Mouse (Mus musculus) limb, embryonic 15.5 days (tissue): ENCODE results near the gene Psmd8. TPM values are rescaled to one million over a fixed set of nuclear protein-coding genes. Genes with fewer than 3 reads are reported as not detected.
A peak's percentile ranks its signal among the peaks of the same experiment; 100 is the strongest.
"Not testable (repeated sequence)": the region's sequence is repeated elsewhere in the genome, so short reads cannot be mapped to it uniquely, and the experiment has no call there.

ENCODE experiments used
- ATAC-seq: fragments of 200-750 bp; cut with Nextera tagmentation; 2 replicates; pipeline ENCODE4 v1.8.0; 2017; ENCODE audit warnings: low read depth, moderate TSS enrichment; ENCODE audit not compliant: insufficient number of reproducible peaks, low FRiP score, low TSS enrichment
- H3K27ac ChIP-seq: fragments of 300-500 bp; sonication (generic); 2 replicates; pipeline ENCODE4 v1.5.1; 2015; ENCODE audit warnings: moderate library complexity, mild to moderate bottlenecking, inconsistent platforms
- H3K27me3 ChIP-seq: fragments of 300-500 bp; sonication (generic); 2 replicates; pipeline ENCODE4 v1.6.1; 2015; ENCODE audit warnings: inconsistent platforms
- H3K36me3 ChIP-seq: fragments of 300-500 bp; sonication (generic); 2 replicates; pipeline ENCODE4 v1.6.1; 2015; ENCODE audit warnings: inconsistent platforms
- H3K4me1 ChIP-seq: fragments of 300-500 bp; sonication (generic); 2 replicates; pipeline ENCODE4 v1.6.1; 2015; ENCODE audit warnings: inconsistent platforms
- H3K4me2 ChIP-seq: fragments of 300-500 bp; sonication (generic); 2 replicates; pipeline ENCODE4 v1.6.1; 2015; ENCODE audit warnings: mild to moderate bottlenecking, inconsistent platforms
- H3K4me3 ChIP-seq: fragments of 300-500 bp; sonication (generic); 2 replicates; pipeline ENCODE4 v1.5.1; 2015; ENCODE audit warnings: mild to moderate bottlenecking, inconsistent platforms
- H3K9ac ChIP-seq: fragments of 300-500 bp; sonication (generic); 2 replicates; pipeline ENCODE4 v1.6.1; 2015; ENCODE audit warnings: inconsistent platforms
- H3K9me3 ChIP-seq: fragments of 300-500 bp; sonication (generic); 2 replicates; pipeline ENCODE4 v1.6.1; 2016; ENCODE audit warnings: inconsistent platforms
- WGBS: fragments of 180-500 bp; shearing (Covaris S2); methylation state at CpG from one replicate; pipeline ENCODE4 v1.1.7; 2015; 5-methylcytosine and 5-hydroxymethylcytosine counted together
- polyA plus RNA-seq: library from polyadenylated mRNA; unstranded; fragments of >200 nt; fragmentation: Nextera tagmentation; extraction: Ambion mirVana; gene quantifications from 2 replicates; pipeline ENCODE4 v1.2.1, GENCODE M21; 2015

The Psmd8 gene
- polyA plus RNA-seq, 1 experiment from 2014 or later: 254 TPM

DNA sequence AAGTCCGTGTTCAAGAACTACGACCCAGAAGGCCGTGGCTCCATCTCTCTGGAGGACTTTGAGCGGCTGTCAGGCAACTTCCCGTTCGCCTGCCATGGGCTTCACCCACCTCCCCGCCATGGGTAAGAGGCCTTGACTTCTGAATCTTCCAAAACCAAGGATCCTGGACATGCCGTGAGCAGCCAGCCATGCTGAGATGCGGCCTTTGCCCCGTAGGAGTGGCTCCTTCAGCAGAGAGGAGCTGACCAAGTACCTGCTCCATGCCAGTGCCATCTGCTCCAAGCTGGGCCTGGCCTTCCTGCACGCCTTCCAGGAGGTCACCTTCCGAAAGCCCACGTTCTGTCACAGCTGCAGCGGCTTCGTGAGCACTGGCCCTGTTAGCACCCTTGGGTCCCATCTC is 31.7 kb downstream of the Psmd8 start:
- no peak for ATAC-seq
- 89% methylated on average over 15 of the region's 15 CpGs for WGBS
- H3K9me3 ChIP-seq: no peaks in the 10 kb centered on the region

DNA sequence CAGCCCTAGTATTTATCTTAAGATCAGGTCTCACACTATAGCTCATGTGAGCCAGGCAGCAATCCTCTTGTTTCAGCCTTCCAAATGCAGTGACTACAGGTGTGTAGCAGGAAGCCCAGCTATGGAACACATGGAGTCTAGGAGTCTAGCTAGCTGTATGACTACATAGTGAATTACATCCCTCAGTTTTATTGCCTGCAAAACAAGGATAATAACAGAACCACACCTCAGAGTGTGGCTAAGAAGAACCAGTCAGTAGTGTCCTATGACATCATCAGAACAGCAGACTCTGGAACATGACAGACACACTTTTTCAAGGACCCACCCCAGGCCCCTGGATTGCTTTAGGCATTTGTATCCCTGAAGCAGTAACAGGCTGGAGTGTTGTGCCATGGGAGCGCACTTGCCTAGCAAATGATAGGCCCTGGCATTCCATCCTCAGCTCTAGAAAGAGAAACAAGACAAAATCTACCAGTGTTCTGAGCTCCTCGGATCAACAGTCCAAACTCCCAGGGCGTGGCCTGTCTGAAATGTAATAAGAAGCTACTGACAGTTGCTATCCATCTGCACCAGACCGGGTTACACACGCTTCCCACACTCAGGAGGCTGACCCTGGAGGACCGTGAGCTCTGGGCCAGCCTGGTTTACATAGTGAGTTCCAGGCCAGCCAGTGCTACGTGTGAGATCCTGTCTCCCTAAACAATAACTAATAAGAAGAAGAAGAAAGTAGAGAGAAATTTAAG is 33.7 kb downstream of the Psmd8 start:
- H3K9ac ChIP-seq: no peak overlapping the region
- no peak for ATAC-seq
- H3K27ac ChIP-seq: no peak overlapping the region
- no peaks in the 10 kb centered on the region for H3K27me3 ChIP-seq
- no peak overlapping the region for H3K4me3 ChIP-seq
- no peaks in the 10 kb centered on the region for H3K4me1 ChIP-seq
- no peak overlapping the region for H3K4me2 ChIP-seq
- no peaks in the 10 kb centered on the region for H3K9me3 ChIP-seq
- WGBS: 75% methylated on average over 7 of the region's 7 CpGs
- H3K36me3 ChIP-seq: no peaks in the 10 kb centered on the region

More for the DNA sequence above, 31.7 kb downstream of the Psmd8 start:
- Histone ChIP-seq H3K27ac (no peak overlapping the region), H3K4me1 (no peaks in the 10 kb centered on the region), H3K4me3 (no peak overlapping the region), H3K27me3 (no peaks in the 10 kb centered on the region), H3K36me3 (no peaks in the 10 kb centered on the region), H3K9ac (no peak overlapping the region), H3K4me2 (no peak overlapping the region)

DNA sequence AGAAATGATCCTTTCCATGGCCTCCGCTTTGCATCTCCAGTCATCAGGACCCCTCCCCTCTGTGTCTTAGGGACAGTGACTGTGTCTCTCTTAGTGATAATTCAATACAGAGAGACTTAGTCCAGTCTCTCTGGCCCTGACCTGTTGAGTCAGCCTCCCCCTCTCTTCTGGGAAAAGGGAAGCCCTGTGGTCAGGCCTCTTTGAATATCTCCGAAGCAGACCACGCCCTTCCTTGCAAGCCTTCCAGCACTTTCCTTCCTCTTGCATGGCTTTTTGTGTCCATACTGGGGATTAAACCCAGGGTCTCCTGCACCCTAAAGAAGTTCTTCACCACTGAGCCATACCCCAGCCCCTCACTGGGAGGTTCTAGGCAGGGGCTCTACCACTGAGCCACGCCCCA is 36.5 kb downstream of the Psmd8 start:
- Histone ChIP-seq H3K4me3 (no peak overlapping the region), H3K27ac (no peak overlapping the region), H3K4me2 (no peak overlapping the region), H3K9me3 (no peaks in the 10 kb centered on the region), H3K9ac (no peak overlapping the region), H3K27me3 (no peaks in the 10 kb centered on the region), H3K36me3 (no peaks in the 10 kb centered on the region), H3K4me1 (no peaks in the 10 kb centered on the region)
- ATAC-seq: no peak
- WGBS: 86% methylated on average over 4 of the region's 4 CpGs

DNA sequence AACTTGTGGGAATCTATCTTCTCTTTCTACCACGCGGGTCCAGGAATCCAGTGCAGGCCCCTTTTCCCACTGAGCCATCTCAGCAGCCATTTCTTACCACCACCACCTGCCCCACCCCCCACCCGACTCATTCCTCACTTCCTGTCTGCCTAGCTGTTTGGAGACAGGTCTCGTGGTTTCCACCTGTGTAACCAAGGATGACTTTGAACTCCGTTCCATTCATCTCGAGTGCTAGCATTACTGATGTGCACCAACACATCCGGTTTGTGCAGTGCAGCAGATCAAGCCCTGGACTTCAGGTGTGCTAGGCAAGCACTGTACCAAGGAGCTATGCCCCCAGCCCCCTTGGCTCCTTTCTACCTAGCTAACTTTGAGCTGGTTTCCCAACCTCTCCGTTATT is 39.1 kb downstream of the Psmd8 start:
- 74% methylated on average over 8 of the region's 8 CpGs for WGBS
- ATAC-seq: no peak

DNA sequence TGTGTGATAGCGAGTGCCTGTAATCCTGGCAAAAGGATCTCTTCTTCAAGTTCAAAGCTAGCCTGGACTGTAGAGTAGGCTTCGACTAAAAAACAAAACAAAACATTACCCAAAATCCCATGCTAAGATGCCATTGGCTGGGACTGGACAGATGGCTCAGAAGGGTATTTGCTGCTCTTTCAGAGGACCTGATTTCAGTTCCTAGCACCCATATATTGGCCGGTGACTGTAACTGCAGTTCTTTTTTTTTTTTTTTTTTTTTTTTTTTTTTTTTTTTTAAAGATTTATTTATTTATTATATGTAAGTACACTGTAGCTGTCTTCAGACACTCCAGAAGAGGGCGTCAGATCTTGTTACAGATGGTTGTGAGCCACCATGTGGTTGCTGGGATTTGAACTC is 41.3 kb downstream of the Psmd8 start:
- H3K9me3 ChIP-seq, ATAC-seq, H3K4me2 ChIP-seq, H3K9ac ChIP-seq, H3K4me1 ChIP-seq, H3K27ac ChIP-seq, H3K4me3 ChIP-seq, H3K36me3 ChIP-seq: not testable (repeated sequence)
- 89% methylated on average over 3 of the region's 4 CpGs for WGBS
- peaks cover 12% of the 10 kb centered on the region; the same call in 1 of the 2 replicates for H3K27me3 ChIP-seq

More for the DNA sequence above, 39.1 kb downstream of the Psmd8 start:
- no peaks in the 10 kb centered on the region for H3K4me1 ChIP-seq
- H3K27me3 ChIP-seq: peaks cover 3% of the 10 kb centered on the region; the same call in 1 of the 2 replicates
- H3K9ac ChIP-seq: no peak overlapping the region
- H3K36me3 ChIP-seq: no peaks in the 10 kb centered on the region
- no peak overlapping the region for H3K4me3 ChIP-seq
- H3K4me2 ChIP-seq: no peak overlapping the region
- no peaks in the 10 kb centered on the region for H3K9me3 ChIP-seq
- H3K27ac ChIP-seq: no peak overlapping the region

DNA sequence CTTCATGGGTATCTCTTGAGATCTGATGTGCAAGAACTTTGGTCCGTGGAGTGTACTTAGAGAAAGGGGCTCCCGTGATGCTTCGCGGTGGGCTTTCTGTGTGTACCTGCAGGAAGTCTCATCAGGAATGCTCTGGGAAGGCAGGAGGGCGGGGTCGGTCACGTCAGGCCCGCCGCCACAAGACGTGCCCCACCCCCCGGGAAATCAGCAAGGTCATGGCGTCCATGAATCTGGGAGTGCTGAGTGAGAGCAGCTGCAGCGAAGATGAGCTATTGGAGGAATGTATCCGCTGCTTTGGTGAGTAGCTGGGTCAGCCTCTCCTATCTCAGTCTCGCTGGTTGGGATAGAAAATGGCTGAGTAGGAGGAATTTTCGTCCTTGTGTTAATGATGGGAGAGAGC is 43.1 kb downstream of the Psmd8 start:
- peaks cover 9% of the 10 kb centered on the region for H3K4me1 ChIP-seq
- no peak overlapping the region for H3K4me3 ChIP-seq
- 48% methylated on average over 16 of the region's 16 CpGs for WGBS
- no peak overlapping the region for H3K27ac ChIP-seq
- no peaks in the 10 kb centered on the region for H3K9me3 ChIP-seq
- no peaks in the 10 kb centered on the region for H3K36me3 ChIP-seq
- H3K4me2 ChIP-seq: no peak overlapping the region
- peaks cover 12% of the 10 kb centered on the region; the same call in 1 of the 2 replicates for H3K27me3 ChIP-seq
- no peak for ATAC-seq
- no peak overlapping the region for H3K9ac ChIP-seq

DNA sequence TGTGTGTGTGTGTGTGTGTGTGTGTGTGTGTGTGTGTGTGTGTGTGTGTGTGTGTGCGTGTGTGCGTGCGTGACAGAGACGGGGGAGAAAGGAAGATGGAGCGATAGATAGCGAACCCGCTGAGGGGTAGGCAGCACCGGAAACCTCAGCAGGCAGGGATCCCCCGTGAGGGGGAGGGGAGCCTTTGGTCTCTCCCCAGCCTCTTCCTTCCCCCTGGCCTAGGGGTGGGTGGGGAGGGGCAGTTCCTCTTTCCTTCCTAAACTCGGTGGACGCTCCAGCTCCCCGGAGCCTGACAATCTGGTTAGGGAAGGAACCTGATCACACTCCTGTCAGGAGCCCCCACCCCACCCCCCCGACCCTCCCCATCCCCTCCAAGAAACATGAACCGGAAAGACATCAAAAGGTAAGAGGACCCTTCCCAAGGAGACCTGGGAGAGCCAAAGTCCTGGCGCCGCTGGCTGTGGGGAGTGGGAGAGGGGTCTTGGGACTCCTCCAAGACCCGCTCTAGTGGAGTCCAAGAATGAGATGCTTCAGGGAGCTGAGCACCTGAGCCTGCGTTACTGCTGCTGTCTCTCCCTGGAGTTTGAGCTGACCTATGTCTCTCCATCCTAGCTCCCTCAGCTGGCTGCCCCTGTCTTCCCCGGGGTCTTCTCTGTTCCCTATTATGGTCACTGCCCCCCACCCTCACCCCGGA is 45.7 kb downstream of the Psmd8 start, which contains the start of gene Rasgrp4:
Rasgrp4 (plus strand) TSS at position 159 of the 694 bp plus-strand sequence.
- 1% methylated on average over 15 of the region's 20 CpGs for WGBS
- Histone ChIP-seq H3K4me1 (peaks cover 9% of the 10 kb centered on the region), H3K4me3 (peak within 1 kb of the TSS; percentile 24), H3K9me3 (no peaks in the 10 kb centered on the region), H3K9ac (no peak within 1 kb of the TSS), H3K27ac (no peak within 1 kb of the TSS), H3K27me3 (peaks cover 12% of the 10 kb centered on the region; the same call in 1 of the 2 replicates), H3K36me3 (no peaks in the 10 kb centered on the region), H3K4me2 (peak within 1 kb of the TSS; percentile 43)
- no peak for ATAC-seq

DNA sequence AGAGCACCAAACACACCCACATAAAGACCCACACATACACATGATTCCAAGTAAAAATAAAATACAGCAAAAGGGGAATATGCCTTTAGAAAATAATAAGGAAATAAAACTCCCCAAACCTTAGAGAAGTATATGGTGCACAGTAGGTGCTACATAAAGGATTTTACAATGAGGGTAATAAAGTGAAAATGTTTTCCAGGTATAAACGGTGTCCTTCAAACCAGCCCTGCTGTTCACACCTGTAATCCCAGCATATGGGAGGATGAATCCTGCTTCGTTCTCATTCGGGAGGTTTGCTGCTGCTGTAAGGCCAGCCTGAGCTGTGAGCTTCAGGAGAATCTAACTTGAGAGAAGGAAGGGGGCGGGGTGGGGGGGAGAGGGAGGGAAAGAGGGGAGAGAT is 46.3 kb downstream of the Psmd8 start:
- Histone ChIP-seq H3K9me3 (no peaks in the 10 kb centered on the region), H3K4me1 (peaks cover 9% of the 10 kb centered on the region), H3K4me2 (peak overlapping the region; percentile 43), H3K27ac (no peak overlapping the region), H3K4me3 (peak overlapping the region; percentile 24), H3K9ac (no peak overlapping the region), H3K36me3 (no peaks in the 10 kb centered on the region), H3K27me3 (peaks cover 12% of the 10 kb centered on the region; the same call in 1 of the 2 replicates)
- no peak for ATAC-seq
- 3% methylated on average over 4 of the region's 4 CpGs for WGBS

DNA sequence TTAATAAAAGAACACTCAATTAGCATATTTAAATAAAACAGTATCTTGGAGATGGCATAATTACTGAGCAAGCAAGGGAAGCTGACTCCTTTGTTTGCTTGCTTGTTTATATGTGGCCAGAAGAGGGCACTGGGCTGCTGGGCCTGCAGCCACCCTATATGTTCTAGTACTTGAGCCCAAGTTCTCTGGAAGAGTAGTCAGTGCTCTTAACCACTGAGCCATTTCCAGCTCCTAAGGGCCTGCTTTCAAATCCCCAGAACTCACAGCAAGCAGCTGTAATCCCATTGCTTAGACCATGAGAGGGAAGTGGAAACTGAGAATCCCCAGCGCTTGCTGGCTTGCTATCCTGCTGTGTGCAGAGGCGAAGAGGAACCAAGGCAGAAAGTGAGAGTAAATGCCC is 51.8 kb downstream of the Psmd8 start:
- no peaks in the 10 kb centered on the region for H3K9me3 ChIP-seq
- peaks cover 13% of the 10 kb centered on the region for H3K4me1 ChIP-seq
- H3K9ac ChIP-seq: no peak overlapping the region
- 61% methylated on average over 2 of the region's 2 CpGs for WGBS
- no peaks in the 10 kb centered on the region for H3K27me3 ChIP-seq
- no peaks in the 10 kb centered on the region for H3K36me3 ChIP-seq
- no peak overlapping the region for H3K4me2 ChIP-seq
- no peak for ATAC-seq
- H3K4me3 ChIP-seq: no peak overlapping the region
- no peak overlapping the region for H3K27ac ChIP-seq

DNA sequence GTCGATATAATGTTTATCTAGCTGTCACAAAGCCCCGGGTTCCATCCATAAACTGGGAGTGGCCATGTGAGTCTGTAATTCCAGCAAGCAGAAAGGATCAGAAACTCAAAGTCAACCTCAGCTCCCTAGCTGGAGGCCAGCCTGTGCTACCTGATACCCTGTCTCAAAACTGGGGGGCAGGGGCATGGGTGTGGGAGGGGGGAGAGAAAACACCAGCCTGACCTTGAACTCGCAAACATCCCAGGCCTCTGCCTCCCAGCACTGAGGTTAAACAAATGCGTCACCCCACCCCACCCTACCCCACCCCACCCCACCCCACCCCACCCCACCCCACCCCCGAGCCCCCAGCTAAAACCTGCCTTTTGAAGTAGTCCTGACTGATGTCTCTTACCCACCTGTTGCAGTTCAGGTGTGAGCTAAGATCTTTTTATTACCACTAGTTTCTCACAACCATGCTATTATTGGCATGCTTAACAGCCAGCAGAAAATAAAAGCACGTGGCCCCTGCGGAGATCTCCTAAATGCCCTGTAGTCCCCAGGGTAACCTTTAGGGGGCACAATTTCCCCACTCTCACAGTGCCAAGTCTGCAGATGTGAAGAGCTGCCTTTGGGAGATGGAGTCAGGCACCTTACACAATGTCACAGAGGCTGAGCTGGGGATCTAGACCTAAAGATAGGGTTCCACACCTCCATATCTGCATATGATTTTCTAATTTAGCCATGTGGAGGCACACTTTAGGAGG is 54.2 kb downstream of the Psmd8 start:
- Histone ChIP-seq H3K9ac (no peak overlapping the region), H3K27ac (no peak overlapping the region), H3K4me2 (no peak overlapping the region), H3K9me3 (no peaks in the 10 kb centered on the region), H3K36me3 (no peaks in the 10 kb centered on the region), H3K4me1 (peaks cover 13% of the 10 kb centered on the region), H3K4me3 (no peak overlapping the region), H3K27me3 (no peaks in the 10 kb centered on the region)
- 19% methylated on average over 7 of the region's 7 CpGs for WGBS
- no peak for ATAC-seq

DNA sequence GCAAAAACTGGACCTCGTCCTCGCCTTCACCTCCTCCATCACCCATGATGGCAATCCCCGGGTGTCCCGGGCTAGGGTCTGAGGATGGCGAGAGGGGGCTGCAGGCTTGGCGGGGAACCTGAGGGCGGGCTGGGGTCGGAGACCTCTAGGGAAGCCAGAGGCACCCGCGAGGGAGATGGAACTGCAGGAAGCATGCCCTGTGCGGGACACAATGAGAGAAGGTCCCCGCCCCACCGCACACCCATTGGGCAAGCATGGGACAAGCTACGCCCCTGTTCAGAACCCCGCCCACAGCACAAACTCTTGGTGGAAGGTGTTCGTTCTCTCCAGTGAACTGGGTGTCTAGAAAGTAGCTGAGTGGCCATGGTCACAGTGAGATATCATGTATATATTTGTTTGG is 55.5 kb downstream of the Psmd8 start, which contains the start of gene Ryr1:
Ryr1 (minus strand) TSS at position 210 of the 400 bp plus-strand sequence.
- H3K27me3 ChIP-seq: no peaks in the 10 kb centered on the region
- no peak within 1 kb of the TSS for H3K27ac ChIP-seq

More for the DNA sequence above, 55.5 kb downstream of the Psmd8 start, which contains the start of gene Ryr1:
- peak; percentile 76 for ATAC-seq
- H3K4me1 ChIP-seq: peaks cover 13% of the 10 kb centered on the region
- H3K9ac ChIP-seq: peak within 1 kb of the TSS; percentile 24; the same call in 1 of the 2 replicates
- under 1% methylated on average over 16 of the region's 16 CpGs for WGBS
- H3K36me3 ChIP-seq: no peaks in the 10 kb centered on the region
- H3K4me2 ChIP-seq: peak within 1 kb of the TSS; percentile 82
- H3K4me3 ChIP-seq: peak within 1 kb of the TSS; percentile 44
- no peaks in the 10 kb centered on the region for H3K9me3 ChIP-seq
